Mouse (Mus musculus) heart, embryonic 14.5 days (tissue): Measurements from ENCODE around the gene Mdfic. TPM values are rescaled to one million over a fixed set of nuclear protein-coding genes. Genes with fewer than 3 reads are reported as not detected.
A peak's percentile ranks its signal among the peaks of the same experiment; 100 is the strongest.

Source experiments
- ATAC-seq: fragments of 200-750 bp; cut with Nextera tagmentation; 2 replicates; pipeline ENCODE4 v1.8.0; 2017; ENCODE audit warnings: low read depth, moderate TSS enrichment; ENCODE audit not compliant: insufficient number of reproducible peaks, insufficient read depth, low FRiP score
- H3K27ac ChIP-seq, 2 experiments: fragments of 200-500 bp in 1 of 2; fragments of 300-500 bp in 1 of 2; sonication (generic) in 1 of 2; replicated peaks in 1 of 2; 2 replicates each; pipeline ENCODE4 v1.5.1; 2012 to 2014; ENCODE audit warnings: low read depth in 2 of 2, low read length in 2 of 2, control low read depth in 1 of 2, mild to moderate bottlenecking in 1 of 2, mixed read lengths in 1 of 2; ENCODE audit not compliant: control insufficient read depth in 1 of 2, insufficient read depth in 1 of 2
- H3K27me3 ChIP-seq: fragments of 300-500 bp; sonication (generic); 2 replicates; pipeline ENCODE4 v1.6.1; 2014; ENCODE audit warnings: mild to moderate bottlenecking, low read length, control low read depth; ENCODE audit not compliant: control insufficient read depth, insufficient read depth
- H3K36me3 ChIP-seq: fragments of 300-500 bp; sonication (generic); 2 replicates; pipeline ENCODE4 v1.6.1; 2014; ENCODE audit warnings: mild to moderate bottlenecking, control low read depth, low read length, mixed read lengths; ENCODE audit not compliant: control insufficient read depth, insufficient read depth
- H3K4me1 ChIP-seq, 2 experiments: fragments of 200-500 bp in 1 of 2; fragments of 300-500 bp in 1 of 2; sonication (generic) in 1 of 2; 2 replicates each; pipeline ENCODE4 v1.6.1; 2012 to 2014; ENCODE audit warnings: low read length in 2 of 2, control low read depth in 1 of 2, mixed read lengths in 1 of 2; ENCODE audit not compliant: control insufficient read depth in 2 of 2, insufficient read depth in 2 of 2
- H3K4me2 ChIP-seq: fragments of 300-500 bp; sonication (generic); 2 replicates; pipeline ENCODE4 v1.6.1; 2014; ENCODE audit warnings: mild to moderate bottlenecking, low read length
- H3K4me3 ChIP-seq, 2 experiments: fragments of 200-500 bp in 1 of 2; fragments of 300-500 bp in 1 of 2; sonication (generic) in 1 of 2; 2 replicates each; pipeline ENCODE4 v1.5.1; 2012 to 2014; ENCODE audit warnings: low read length in 2 of 2, mild to moderate bottlenecking in 2 of 2, control low read depth in 1 of 2, low read depth in 1 of 2, moderate library complexity in 1 of 2; ENCODE audit not compliant: control insufficient read depth in 1 of 2, insufficient read depth in 1 of 2
- H3K9ac ChIP-seq: fragments of 300-500 bp; sonication (generic); 2 replicates; pipeline ENCODE4 v1.6.1; 2014; ENCODE audit warnings: mild to moderate bottlenecking, low read length
- H3K9me3 ChIP-seq: fragments of 300-500 bp; sonication (generic); 2 replicates; pipeline ENCODE4 v1.6.1; 2016; ENCODE audit warnings: low read length, control low read depth; ENCODE audit not compliant: control insufficient read depth
- WGBS: fragments of 180-500 bp; shearing (Covaris S2); extraction: QIAGEN DNeasy Blood & Tissue Kit; methylation state at CpG from one replicate; pipeline ENCODE4 v1.1.7; 2014; 5-methylcytosine and 5-hydroxymethylcytosine counted together
- polyA plus RNA-seq: library from polyadenylated mRNA; unstranded; fragments of >200 nt; fragmentation: Nextera tagmentation; extraction: Ambion mirVana; gene quantifications from 2 replicates; pipeline ENCODE4 v1.2.1, GENCODE M21; 2014

The Mdfic gene
- polyA plus RNA-seq, 1 experiment from 2014 or later: 7.6 TPM

DNA sequence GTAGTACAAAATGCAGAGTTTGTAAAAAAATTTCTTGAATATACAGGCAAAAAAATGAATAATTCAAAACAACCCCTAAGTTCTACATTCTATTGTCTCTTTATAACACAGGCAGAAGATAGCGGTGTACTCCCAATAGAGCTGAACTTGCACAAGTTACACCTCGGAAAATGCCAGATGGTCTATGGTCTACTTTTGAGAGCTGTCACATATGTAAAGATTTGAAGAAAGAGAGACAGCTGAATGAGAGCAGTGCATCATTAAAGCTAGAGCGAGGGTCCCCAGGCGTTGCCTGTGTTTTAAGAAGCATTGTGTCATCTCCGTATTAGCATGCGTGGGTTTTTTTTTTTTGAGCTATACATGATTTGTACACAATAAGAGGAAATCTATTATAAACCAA is 47.0 kb downstream of the Mdfic start:
- 0 out of 2 replicates have a peak, but pooled peaks cover under 1% of the 10 kb centered on the region for H3K36me3 ChIP-seq
- no peaks in the 10 kb centered on the region for H3K27me3 ChIP-seq
- H3K9ac ChIP-seq: no peak overlapping the region
- H3K9me3 ChIP-seq: no peaks in the 10 kb centered on the region
- 90% methylated on average over 6 of the region's 6 CpGs for WGBS
- H3K27ac ChIP-seq: no peak overlapping the region
- no peak overlapping the region for H3K4me2 ChIP-seq
- ATAC-seq: no peak
- peaks cover 6 to 13% of the 10 kb centered on the region in 2 experiments; a peak in 3 of 4 replicates for H3K4me1 ChIP-seq
- H3K4me3 ChIP-seq: no peak overlapping the region

DNA sequence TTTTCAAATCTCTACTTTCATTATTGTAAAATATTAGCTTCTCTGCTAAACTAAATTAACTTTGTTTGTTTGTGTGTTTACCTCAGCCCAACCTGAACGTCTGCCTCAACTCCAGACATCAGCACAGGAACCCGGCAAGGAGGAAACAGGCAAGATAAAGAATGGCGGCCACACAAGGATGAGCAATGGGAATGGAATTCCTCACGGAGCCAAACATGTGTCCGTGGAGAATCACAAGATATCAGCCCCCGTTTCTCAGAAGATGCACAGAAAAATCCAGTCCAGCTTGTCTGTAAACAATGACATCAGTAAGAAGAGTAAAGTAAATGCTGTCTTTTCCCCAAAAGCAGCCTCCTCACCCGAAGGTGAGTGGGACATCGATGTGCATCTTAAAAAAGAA is 49.7 kb downstream of the Mdfic start:
- H3K4me3 ChIP-seq: no peak overlapping the region
- H3K4me2 ChIP-seq: no peak overlapping the region
- no peaks in the 10 kb centered on the region for H3K9me3 ChIP-seq
- H3K4me1 ChIP-seq: peaks cover 3% of the 10 kb centered on the region in 2 experiments; a peak in 2 of 4 replicates
- 23% methylated on average over 8 of the region's 8 CpGs for WGBS
- no peak for ATAC-seq
- H3K9ac ChIP-seq: no peak overlapping the region
- H3K36me3 ChIP-seq: peaks cover 4% of the 10 kb centered on the region; the same call in 1 of the 2 replicates
- no peaks in the 10 kb centered on the region for H3K27me3 ChIP-seq
- no peak overlapping the region for H3K27ac ChIP-seq

DNA sequence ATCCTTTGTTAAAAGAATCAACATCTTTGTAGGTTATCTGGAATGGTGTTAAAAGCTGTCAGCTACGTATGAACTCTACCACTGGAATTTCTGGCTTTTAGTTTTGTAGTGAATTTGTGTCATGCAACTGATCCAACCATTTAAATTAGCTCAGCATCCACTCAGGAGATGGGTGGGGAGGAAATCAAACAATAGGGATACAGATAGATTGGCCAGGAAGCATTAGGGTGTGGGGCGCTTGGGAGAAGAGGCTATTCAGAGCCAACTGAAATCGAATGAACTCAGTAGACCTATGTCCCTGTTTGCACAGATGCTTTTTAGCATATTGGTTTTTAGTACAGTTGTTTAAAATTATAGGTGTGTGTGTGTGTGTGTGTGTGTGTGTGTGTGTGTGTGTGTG is 56.6 kb downstream of the Mdfic start:
- no peaks in the 10 kb centered on the region for H3K27me3 ChIP-seq
- ATAC-seq: no peak
- H3K9me3 ChIP-seq: no peaks in the 10 kb centered on the region
- 61% methylated on average over 3 of the region's 3 CpGs for WGBS
- no peak overlapping the region for H3K4me2 ChIP-seq
- no peak overlapping the region for H3K4me3 ChIP-seq
- peaks cover 0 to 5% of the 10 kb centered on the region in 2 experiments; a peak in 1 of 4 replicates for H3K4me1 ChIP-seq
- H3K36me3 ChIP-seq: peaks cover 8% of the 10 kb centered on the region; the same call in 1 of the 2 replicates
- no peak overlapping the region for H3K9ac ChIP-seq
- H3K27ac ChIP-seq: no peak overlapping the region

DNA sequence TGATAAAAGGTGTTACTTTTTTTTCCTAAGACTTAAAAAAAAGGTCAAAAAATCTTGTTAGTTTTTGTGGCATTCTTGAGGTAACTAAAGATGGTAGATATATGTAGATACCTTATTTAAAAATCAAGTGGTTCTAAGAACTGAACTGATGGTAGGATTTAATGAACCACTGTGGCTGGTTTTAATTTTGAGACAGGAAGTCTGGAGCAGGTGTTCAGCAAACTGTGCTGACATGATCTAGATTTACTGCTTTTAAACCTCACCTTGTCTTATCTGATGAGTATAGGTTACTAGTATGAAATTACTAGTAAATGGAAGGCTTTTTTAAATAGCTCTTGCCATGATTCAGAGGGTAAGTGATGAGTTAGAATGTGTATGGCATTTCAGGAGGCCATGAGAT is 59.7 kb downstream of the Mdfic start:
- Histone ChIP-seq H3K9me3 (no peaks in the 10 kb centered on the region), H3K9ac (no peak overlapping the region), H3K36me3 (0 out of 2 replicates have a peak, but pooled peaks cover 4% of the 10 kb centered on the region), H3K27ac (no peak overlapping the region), H3K4me2 (no peak overlapping the region), H3K27me3 (no peaks in the 10 kb centered on the region), H3K4me3 (no peak overlapping the region), H3K4me1 (peaks cover 0 to 5% of the 10 kb centered on the region in 2 experiments; a peak in 1 of 4 replicates)
- ATAC-seq: no peak

DNA sequence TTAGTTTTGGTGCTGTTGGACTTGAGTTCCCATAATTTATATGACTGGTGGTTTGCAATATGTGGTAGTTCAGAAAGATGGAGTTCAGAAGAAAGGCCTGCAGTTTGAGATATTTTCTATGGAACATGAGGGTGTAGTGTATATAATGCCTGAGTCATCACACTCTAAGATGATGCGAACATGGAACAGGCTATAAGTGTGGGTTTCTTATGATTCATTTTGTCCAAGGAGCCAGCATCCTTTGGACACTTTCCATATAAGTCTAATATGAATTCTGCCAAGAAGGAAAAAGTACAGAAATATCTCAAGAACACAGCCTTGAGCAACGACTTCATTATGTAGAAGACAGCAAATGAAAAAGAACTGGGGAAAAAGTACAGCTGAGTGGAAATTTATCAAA is 60.2 kb downstream of the Mdfic start:
- no peaks in the 10 kb centered on the region for H3K9me3 ChIP-seq
- no peak overlapping the region for H3K27ac ChIP-seq
- no peaks in the 10 kb centered on the region for H3K27me3 ChIP-seq
- ATAC-seq: no peak
- H3K4me3 ChIP-seq: no peak overlapping the region
- H3K9ac ChIP-seq: no peak overlapping the region
- no peak overlapping the region for H3K4me2 ChIP-seq
- H3K36me3 ChIP-seq: 0 out of 2 replicates have a peak, but pooled peaks cover 3% of the 10 kb centered on the region
- peaks cover 0 to 5% of the 10 kb centered on the region in 2 experiments; a peak in 1 of 4 replicates for H3K4me1 ChIP-seq
- WGBS: 87% methylated on average over 2 of the region's 2 CpGs

DNA sequence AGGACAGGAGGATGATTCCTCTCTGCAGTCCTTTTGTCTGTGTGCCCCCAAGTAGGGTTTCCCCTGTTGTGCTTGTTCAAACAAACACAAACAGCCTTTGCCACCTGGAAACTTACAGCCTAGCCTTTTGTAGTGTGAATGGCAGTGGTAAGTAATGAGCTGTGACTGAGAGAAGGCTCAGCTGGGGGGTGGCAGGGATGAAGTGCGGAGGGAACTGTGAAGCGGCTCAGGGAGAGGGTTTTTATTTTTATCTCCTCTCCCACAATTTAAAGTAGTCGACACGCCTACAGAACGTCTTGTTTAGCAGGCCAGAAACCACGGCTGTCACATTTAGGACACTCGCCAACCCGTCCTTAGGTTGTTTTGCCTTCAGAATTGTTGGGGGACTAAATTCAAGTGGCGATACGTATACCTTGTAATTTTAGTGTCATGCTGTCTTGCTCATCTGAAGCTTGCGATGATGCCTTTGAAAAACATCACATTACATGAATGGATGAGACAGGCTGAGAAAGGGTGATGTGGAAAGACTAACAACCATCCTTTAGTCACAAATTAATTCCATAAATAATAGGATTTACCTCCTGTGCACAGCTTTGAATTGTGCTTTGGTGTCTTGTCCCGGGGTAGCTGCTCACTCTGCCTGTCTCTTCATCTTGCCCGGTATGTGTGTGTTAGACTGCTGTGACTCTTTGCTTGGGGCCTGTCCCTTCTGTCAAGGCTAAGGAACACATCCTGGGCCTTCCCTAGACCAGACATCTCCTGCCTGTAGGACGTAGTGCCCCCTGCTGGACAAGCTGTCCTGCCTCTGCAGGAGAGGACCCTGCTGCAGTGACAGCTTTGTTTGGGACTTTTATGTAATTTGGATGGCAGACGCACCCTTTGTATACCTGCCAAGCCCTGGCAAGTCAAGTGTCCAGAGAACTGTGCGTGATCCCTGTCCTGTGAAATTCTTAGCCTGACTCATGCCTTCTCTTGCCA is 69.4 kb downstream of the Mdfic start:
- no peaks in the 10 kb centered on the region for H3K9me3 ChIP-seq

DNA sequence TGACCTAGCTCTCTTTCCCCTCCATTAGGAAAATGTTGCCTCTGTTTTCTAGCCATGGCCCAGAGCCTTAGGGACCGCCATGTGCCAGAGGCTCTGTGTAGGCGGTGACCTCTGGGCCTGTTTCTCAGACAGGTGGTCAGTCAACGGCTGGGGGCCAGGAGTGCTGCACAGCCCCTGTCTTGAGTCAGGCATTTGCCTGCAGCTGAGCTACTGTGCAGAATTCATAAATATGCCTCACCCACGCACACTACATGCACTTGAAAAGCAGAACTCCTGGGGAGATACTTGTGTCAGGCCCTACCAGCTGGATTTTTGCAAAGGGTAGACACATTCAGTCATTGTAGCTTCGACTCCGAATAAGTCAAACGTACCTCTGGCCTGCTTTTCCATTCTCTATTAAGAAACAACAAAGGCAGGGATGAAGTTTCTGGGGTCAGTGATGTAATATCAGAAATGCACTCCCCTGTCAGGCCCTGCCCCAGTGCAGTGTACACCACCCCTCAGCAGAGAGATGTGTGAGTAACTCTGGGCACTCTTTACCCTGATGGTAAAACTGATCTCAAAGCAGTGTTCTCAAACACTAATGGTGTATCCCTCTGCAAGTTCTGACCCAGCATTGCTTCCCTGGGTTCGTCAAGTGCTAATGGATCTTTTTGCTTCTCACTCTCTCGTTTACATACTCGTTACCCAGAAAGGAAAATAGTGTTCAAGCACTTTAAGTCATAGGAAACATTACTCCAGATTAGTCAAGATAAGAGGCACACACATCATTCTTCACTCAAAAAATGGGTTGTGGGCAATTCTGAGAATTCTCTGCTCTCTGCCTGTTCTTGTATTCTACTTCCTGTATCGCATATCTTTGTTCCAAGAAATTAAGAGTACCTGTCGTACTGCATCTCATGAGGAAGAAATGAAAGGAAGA is 72.5 kb downstream of the Mdfic start:
- H3K4me2 ChIP-seq: no peak overlapping the region
- WGBS: 66% methylated on average over 12 of the region's 12 CpGs
- no peak overlapping the region for H3K9ac ChIP-seq
- ATAC-seq: no peak; the same call in 1 of the 2 replicates
- no peaks in the 10 kb centered on the region for H3K36me3 ChIP-seq
- H3K27ac ChIP-seq: peak overlapping the region; percentile 15 to 61; a peak in 3 of 4 replicates
- H3K9me3 ChIP-seq: no peaks in the 10 kb centered on the region
- no peak overlapping the region for H3K4me3 ChIP-seq
- H3K4me1 ChIP-seq: peaks cover 2 to 11% of the 10 kb centered on the region in 2 experiments; a peak in 3 of 4 replicates
- no peaks in the 10 kb centered on the region for H3K27me3 ChIP-seq

More for the DNA sequence above, 69.4 kb downstream of the Mdfic start:
- Histone ChIP-seq H3K4me2 (no peak overlapping the region), H3K27me3 (no peaks in the 10 kb centered on the region), H3K9ac (no peak overlapping the region), H3K4me1 (peaks cover 2 to 11% of the 10 kb centered on the region in 2 experiments; a peak in 3 of 4 replicates), H3K4me3 (no peak overlapping the region), H3K27ac (no peak overlapping the region), H3K36me3 (no peaks in the 10 kb centered on the region)
- WGBS: 38% methylated on average over 16 of the region's 16 CpGs
- ATAC-seq: no peak
